Mouse (Mus musculus) C2C12 (cell line): ENCODE results near the gene Nrarp.
A peak's percentile ranks its signal among the peaks of the same experiment; 100 is the strongest.

ENCODE experiments used
- CEBPB ChIP-seq: IDR thresholded peaks from one replicate; pipeline ENCODE4 v1.6.1; 2011; ENCODE audit warnings: low read depth, mild to moderate bottlenecking, control low read depth, moderate library complexity
- CTCF ChIP-seq: IDR thresholded peaks from one replicate; pipeline ENCODE4 v1.5.1; 2011; ENCODE audit not compliant: control insufficient read depth, insufficient read depth, insufficient read length
- MAX ChIP-seq: IDR thresholded peaks from one replicate; pipeline ENCODE4 v1.6.1; 2011; ENCODE audit warnings: mild to moderate bottlenecking, control low read depth
- MYOD1 ChIP-seq: IDR thresholded peaks from one replicate; pipeline ENCODE4 v1.6.1; 2011; ENCODE audit warnings: low read depth; ENCODE audit not compliant: control insufficient read depth, insufficient read length
- MYOG ChIP-seq: IDR thresholded peaks from one replicate; pipeline ENCODE4 v1.6.1; 2011; ENCODE audit not compliant: control insufficient read depth, insufficient read length; ENCODE audit errors: extremely low read depth
- USF1 ChIP-seq: IDR thresholded peaks from one replicate; pipeline ENCODE4 v1.6.1; 2011; ENCODE audit warnings: low read depth, mild to moderate bottlenecking, control low read depth, moderate library complexity

GRCm38 (mm10) chr2:25228431-25228889 lies 47.9 kb downstream of the Nrarp start:
- TF ChIP-seq CTCF (peak; percentile 95), USF1 (no peak), MYOD1 (no peak), CEBPB (peak; percentile 92), MAX (peak; percentile 48), MYOG (no peak)
